Mouse (Mus musculus): ENCODE measurements around the gene Ms4a12. TPM values are rescaled to one million over a fixed set of nuclear protein-coding genes. Genes with fewer than 3 reads are reported as not detected.
"Not testable (repeated sequence)": the region's sequence is repeated elsewhere in the genome, so short reads cannot be mapped to it uniquely, and the experiment has no call there.

Gene Ms4a12
- not detected in 2 replicates for polyA plus RNA-seq (2012; rRNA removed)

- DNase-seq (ENCODE audit: low read depth) = no peak
These were observed at the start of gene Ms4a12 for GRCm38 (mm10) chr19:11232348-11232747. TSS of gene Ms4a12 (minus strand) at chr19:11232448.

- DNase-seq (ENCODE audit: low read depth) = no peak
These were observed 48.0 kb upstream of the Ms4a12 start for GRCm38 (mm10) chr19:11280223-11280622.

- no peak for DNase-seq (ENCODE audit: low read depth)
These were observed 44.2 kb upstream of the Ms4a12 start for GRCm38 (mm10) chr19:11276431-11276830.

DNA sequence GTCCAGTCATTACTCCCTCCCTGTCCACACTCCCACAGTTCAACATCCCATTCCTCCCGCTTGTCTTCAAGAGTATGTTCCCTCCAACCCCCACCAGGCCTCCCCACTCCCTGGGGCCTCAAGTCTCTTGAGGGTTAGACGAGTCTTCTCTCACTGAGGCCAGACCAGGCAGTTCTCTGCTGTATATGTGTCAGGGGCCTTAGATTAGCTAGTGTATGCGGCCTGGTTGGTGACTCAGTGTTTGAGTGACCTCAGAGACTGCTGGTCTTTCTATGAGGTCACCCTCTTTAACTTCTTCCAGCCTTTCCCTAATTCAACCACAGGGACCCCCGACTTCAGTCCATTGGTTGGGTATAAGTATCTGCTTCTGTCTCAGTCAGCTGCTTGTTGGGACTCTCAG is 34.7 kb upstream of the Ms4a12 start:
- DNase-seq (ENCODE audit: low read depth) = no peak

- no peak for DNase-seq (ENCODE audit: low read depth)
These were observed 34.0 kb upstream of the Ms4a12 start, which contains the start of gene Ms4a1 for GRCm38 (mm10) chr19:11266052-11266845. TSS of gene Ms4a1 (minus strand) at chr19:11266241.

GRCm38 (mm10) chr19:11264602-11265185 is 32.4 kb upstream of the Ms4a12 start:
- DNase-seq (ENCODE audit: low read depth) = no peak

DNA sequence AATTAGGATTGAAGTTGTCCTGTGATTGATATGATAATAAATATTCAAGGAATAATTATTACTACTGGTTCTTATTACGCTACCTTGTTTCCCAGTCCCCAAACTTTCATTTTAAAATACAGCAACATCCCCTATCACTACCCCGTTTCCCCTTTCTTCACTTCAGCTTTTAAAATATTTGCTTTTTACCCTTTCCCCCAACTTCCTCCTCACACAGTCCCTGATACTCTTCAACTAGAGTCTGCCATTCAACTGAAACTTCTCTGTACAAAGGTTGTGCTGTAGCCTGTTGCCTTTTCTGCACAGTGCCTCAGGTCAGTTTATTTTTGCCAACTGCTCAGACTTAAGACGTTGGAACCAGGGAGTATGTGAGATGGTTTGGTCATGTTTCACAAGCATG is 31.3 kb upstream of the Ms4a12 start:
- no peak for DNase-seq (ENCODE audit: low read depth)

GRCm38 (mm10) chr19:11262932-11263331 is 30.7 kb upstream of the Ms4a12 start:
- DNase-seq (ENCODE audit: low read depth) = not testable (repeated sequence)

DNA sequence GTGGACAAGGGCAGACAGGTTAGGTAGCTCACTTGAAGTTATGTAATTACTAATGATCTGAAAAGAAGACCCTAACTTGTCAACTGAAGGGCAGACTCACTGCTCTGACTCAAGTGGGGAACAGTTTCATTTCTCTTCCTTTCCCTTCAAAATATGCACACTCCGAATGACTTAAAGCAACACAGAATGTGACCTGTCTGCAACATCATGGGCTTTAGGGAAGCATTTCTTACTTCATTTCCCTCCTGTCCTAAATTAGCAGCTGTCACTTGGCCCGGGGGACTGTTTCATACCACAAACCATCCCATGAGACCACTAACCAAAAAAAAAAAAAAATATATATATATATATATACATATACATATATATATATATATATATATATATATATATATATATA is 29.3 kb upstream of the Ms4a12 start:
- no peak for DNase-seq (ENCODE audit: low read depth)

DNA sequence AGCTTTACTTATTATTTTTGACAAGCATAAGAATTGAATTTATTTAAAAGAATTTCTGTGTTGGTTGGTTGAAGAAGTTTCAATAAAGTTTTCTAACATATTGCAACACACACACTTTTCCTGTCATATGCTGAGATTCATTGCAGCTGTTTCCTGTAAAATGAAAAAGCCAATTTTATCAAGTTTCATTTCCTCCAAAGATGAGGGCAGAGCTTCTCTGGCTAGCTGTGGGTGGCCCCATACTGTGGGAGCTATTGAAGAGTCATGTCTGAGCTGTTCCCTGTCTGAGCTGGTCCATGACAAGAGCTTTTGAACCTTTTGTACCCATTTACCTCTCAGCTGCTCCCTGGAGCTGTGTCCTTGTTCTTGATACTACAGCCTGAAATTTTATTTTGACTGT is 12.0 kb upstream of the Ms4a12 start:
- no peak for DNase-seq (ENCODE audit: low read depth)

GRCm38 (mm10) chr19:11242560-11242959 is 10.3 kb upstream of the Ms4a12 start:
- no peak for DNase-seq (ENCODE audit: low read depth)

GRCm38 (mm10) chr19:11235820-11236219 is 3.6 kb upstream of the Ms4a12 start:
- no peak for DNase-seq (ENCODE audit: low read depth)

DNA sequence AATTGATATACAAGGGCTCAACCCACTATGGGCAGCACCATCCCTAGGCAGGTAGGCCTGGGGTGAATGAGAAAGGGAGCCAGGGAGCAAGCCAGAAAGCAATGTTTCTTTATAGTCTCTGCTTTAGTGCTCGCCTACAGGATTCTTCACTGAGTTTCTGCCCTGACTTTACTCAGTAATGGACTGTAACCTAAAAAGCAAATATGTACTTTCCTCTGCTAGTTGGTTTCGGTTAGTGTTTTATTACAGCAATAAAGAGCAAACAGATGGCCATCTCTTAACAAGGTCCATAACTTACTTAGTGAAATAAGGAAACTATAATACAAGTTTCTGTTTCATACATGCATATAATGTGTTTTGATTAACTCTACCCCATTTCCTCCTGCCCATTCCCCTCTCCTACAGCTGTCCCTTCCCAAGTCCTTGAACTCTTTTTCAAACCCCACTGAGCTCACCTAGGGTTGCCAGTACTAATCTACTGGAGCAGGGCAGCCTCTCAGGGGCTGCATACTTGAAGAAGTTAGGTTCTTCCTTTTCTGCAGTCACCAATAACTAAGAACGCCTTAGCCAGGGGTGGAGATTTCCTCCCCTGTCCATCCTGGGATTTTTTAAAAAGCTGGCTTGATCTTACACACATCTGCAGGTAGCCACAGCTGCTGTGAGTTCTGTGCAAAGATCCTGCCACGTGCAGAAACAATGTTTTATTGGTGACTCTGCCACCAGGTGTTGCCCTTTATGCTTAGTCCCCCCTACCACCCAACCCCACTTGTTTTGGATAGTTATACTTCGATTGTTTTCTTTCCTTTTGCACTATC is 2.9 kb upstream of the Ms4a12 start:
- DNase-seq (ENCODE audit: low read depth) = no peak

DNA sequence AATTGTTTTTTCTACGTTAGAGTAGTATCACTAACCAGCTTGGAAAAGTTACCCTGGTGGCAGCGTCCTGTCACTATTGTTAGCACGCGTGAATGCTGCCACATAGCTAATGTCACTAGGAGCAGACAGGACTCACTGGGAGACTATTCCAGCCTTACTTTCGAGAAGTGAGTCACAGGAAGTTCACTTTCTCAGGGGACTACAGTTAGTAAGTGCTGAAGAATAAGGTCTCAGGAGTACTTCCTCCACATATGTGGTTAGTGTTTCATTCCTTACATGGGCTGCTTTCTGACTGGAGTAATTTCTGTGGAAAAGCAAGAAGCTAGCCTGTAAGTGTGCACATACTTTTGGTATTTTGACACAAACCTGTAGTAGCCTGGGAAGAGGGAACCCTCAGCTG is 2.0 kb upstream of the Ms4a12 start:
- no peak for DNase-seq (ENCODE audit: low read depth)

DNA sequence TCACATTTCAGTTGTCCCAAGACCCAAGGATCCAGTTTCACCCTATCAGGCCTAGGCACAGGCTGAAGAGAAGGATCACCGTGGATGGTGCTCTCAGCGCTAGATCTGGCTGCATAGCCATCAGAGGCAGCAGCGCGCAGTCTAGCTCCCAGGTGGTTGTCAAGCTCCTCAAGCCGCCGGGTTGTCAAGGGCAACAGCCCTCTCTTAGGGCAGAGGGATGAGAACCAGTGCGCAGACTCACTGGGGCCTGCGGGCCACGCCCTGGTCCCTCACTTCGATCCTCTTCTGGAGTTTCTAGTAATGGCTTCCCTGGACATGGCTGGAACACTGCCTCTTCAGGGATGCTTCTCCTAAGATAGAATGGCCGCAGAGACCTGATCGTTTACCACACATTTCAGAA is 35.7 kb downstream of the Ms4a12 start, which contains the start of gene Ms4a13:
Ms4a13 (minus strand) TSS at position 192 of the 400 bp plus-strand sequence.
- no peak for DNase-seq (ENCODE audit: low read depth)

GRCm38 (mm10) chr19:11192552-11192951 is 39.7 kb downstream of the Ms4a12 start:
- DNase-seq (ENCODE audit: low read depth) = no peak

DNA sequence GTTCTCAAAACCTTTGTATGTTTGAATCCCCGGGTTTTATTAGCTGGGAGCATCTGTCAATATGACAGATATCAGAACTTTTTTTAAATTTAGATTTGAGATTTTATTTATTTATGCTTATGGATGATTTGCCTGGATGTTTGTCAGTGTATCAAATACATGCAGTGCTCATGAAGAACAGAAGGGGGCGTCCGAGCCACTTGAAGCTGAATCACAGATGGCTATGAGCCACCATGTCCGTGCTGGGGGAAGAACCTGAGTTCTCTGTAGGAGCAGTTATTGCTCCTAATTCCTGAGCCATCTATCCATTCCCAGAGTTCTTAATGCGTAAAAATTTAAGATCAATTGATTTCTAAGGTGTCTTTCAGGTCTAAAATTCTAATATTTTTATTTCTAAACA is 48.1 kb downstream of the Ms4a12 start:
- DNase-seq (ENCODE audit: low read depth) = no peak

DNA sequence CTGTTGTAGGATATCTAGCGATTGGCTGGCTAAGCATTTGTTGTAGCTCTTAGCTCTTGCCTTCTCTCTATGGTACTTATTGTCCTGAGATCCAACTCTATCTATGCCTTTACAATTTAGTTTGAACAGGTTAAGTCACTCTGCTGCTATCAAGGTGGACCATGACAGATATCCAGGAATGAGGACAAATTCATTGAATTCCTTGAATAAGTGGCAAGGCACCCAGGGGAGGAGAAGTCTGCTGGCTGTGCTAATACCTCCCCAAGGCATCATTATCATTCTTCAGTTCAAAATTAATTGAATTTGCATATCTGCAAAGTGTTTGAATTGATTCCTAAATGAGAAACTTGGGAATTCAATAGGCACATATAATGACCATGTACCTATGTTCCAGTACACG is 54.8 kb downstream of the Ms4a12 start:
- no peak for DNase-seq (ENCODE audit: low read depth)

GRCm38 (mm10) chr19:11165172-11165571 is 67.1 kb downstream of the Ms4a12 start, which contains the start of gene 1700025F22Rik:
TSS of gene 1700025F22Rik (minus strand) at chr19:11165320.
- no peak for DNase-seq (ENCODE audit: low read depth)

Measured in gonadal fat pad, adult 2 months (tissue).